Mouse (Mus musculus): Measurements from ENCODE around the gene Relt.

Relt gene

DNA sequence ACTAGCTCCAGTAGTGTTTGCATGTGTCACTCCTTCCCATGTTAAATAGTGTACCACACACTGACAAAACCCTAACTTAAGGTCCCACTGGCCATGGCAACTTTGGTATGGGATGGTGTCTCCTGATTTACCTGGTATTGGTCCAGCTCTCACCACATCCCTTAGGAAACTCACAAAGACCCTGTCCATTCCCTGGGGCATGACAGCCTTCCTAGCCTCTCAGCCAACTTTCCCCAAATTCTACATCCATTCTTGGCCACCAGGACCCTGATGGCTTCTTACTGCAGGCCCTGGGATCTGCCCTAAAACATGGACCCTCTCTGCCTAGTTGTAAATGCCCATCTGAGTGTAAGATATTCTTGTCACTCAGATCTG lies 18.2 kb downstream of the Relt start:
- DNase-seq (ENCODE audit: low spot score in 2 of 2): peak; percentile 19 to 67

DNA sequence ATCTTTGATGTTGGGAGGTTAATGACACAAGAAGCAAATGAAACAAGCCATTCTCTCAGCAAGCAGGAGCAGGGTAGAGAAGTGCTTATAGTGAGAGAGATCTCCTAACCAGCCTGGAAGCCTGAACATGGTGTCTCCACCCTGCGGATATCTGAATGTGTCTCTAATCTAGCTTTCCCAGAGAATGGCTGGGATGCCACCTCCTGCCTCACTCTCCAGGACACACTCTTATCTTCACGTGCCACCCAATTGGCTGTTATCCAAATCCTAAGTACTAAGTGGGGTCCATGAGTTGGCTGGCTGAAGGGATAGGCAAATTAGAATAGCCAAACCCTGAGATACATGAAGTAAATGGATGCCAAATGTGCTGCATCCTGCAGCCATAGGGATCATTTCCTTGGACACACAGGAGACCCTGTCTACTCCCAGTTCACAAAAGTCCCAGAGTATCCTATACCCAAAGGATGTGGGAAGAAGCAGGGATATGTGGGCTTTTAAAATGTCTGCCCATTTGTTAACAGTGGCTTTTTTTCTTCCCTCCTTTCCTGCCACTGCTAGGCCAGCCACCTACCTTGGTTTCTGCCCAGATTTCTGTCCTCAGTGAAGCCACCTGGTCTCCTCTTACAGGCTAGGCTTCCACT lies 18.7 kb downstream of the Relt start:
- DNase-seq (ENCODE audit: low spot score in 2 of 2): peak; percentile 82 to 83

GRCm38 (mm10) chr7:100843866-100844265 lies 19.4 kb downstream of the Relt start:
- DNase-seq (ENCODE audit: low spot score in 2 of 2): peak; percentile 67 to 73

- peak in 1 of 2 experiments; percentile 59 for DNase-seq (ENCODE audit: low spot score in 2 of 2)
Observed at GRCm38 (mm10) chr7:100842175-100842574, 21.1 kb downstream of the Relt start.

GRCm38 (mm10) chr7:100841608-100842007 lies 21.6 kb downstream of the Relt start:
- DNase-seq (ENCODE audit: low spot score in 2 of 2): peak; percentile 12 to 57

GRCm38 (mm10) chr7:100840906-100841305 lies 22.3 kb downstream of the Relt start:
- peak in 1 of 2 experiments; percentile 13 for DNase-seq (ENCODE audit: low spot score in 2 of 2)

GRCm38 (mm10) chr7:100839632-100840402 lies 23.4 kb downstream of the Relt start:
- DNase-seq (ENCODE audit: low spot score in 2 of 2): peak in 1 of 2 experiments; percentile 59

DNA sequence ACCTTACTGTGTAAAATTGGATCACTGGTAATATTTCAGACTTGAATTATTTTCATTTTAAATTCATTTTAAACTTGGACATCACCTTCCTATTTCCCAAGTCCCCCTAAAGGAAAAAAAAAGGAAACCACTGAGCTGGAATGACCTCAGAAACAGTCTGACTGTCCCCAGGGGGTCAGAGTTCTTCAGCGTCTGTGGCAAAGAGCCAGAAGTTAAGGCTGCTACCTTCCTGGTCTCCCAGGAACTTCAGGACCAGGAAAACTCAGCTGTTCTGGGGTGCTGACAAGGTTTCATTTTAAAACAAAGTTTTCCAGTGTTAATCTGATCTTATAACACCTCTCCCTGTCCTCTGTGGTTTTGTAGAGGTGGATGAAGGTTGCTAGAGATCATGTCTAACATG lies 25.5 kb downstream of the Relt start:
- DNase-seq (ENCODE audit: low spot score in 2 of 2): no peak

DNA sequence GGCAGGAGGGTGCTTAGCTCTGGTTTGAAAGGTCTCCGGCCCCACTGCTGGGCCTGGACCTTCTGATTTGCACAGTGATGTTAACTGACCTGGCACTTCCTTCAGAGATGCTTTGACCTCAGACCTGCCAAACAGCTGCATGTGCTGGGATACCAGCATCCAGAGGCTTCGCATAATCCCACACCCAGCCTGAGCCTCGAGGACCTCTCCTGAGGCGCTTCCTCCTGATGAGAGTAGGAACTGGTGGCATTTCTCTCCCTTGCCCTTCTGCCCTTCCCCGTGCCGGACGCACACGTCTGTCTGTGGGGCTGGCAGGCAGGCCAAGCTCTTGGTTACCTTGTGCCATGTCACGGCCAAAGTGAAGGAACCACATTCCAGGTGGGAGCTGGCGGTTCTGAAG lies 26.6 kb downstream of the Relt start:
- peak in 1 of 2 experiments; percentile 56 for DNase-seq (ENCODE audit: low spot score in 2 of 2)

- DNase-seq (ENCODE audit: low spot score in 2 of 2): no peak
Observed at GRCm38 (mm10) chr7:100835711-100836110, 27.5 kb downstream of the Relt start.

DNA sequence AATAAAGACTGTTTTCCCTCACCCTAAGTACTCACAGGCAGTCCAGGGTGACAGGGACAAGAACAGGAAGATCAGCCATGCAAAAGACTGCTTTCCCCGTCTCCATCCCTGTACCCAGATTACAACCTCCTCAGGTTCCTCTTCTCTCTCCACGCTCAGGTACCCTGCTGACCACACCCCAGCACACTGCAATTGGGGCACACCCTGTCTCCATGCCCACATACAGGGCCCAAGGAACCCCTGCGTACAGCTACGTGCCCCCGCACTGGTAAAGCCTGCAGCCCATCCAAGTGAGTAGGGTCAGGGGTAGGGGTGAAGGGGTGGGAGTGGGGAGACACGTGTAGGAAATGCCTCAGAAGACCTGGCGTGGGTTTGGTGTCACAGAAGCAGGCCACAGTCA lies 28.1 kb downstream of the Relt start:
- peak; percentile 23 to 62 for DNase-seq (ENCODE audit: low spot score in 2 of 2)

DNA sequence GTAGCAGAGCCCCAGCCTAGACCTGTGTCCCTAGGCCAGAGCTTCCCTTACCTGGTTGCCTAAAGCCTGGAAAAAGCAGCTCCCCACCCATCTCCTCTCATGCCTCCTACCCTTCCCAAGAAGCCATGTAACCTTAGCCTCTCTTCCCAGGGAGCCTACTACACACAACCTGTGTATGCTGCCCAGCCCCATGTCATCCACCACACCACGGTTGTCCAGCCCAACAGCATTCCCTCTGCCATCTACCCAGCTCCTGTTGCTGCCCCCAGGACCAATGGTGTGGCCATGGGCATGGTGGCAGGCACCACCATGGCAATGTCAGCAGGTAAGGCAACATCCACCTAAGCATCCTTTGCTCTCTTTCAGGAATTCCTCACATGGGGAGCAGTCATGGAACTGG lies 29.4 kb downstream of the Relt start:
- peak in 1 of 2 experiments; percentile 56 for DNase-seq (ENCODE audit: low spot score in 2 of 2)

GRCm38 (mm10) chr7:100828549-100828948 lies 34.7 kb downstream of the Relt start:
- DNase-seq (ENCODE audit: low spot score in 2 of 2): no peak

- DNase-seq (ENCODE audit: low spot score in 2 of 2): no peak
Observed at GRCm38 (mm10) chr7:100824661-100825060, 38.6 kb downstream of the Relt start.

DNA sequence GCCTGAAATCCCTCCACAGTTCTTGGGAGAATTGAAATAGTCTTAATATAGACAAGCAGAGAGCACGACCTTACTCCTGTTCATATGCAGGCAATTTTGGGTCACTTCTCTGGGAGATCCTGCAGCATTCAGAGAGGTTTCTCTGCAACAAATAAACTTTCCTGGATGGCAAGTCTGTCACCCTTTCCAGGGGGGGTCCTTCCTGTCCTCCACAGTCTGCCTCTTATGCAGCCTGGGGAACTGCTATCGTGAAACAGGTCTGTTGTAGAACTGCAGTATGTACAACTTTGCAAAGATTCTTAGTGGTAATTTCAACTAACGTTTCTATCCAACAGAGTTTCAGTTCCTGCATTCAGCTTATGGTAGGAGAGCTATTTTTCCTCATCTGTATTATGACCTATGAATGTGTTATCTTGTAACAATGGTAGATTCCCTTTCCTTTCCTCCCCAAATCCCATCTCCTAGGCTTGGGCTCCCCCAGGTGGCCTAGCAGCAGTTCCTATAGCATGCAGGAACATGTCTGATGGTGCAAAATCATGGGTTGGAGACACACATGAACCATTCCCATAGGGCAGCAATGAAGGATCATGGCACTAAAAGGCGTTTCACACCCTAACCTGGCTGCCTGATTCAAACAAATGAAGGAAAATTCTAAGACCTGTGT lies 44.7 kb downstream of the Relt start:
- no peak for DNase-seq (ENCODE audit: low spot score in 2 of 2)

DNA sequence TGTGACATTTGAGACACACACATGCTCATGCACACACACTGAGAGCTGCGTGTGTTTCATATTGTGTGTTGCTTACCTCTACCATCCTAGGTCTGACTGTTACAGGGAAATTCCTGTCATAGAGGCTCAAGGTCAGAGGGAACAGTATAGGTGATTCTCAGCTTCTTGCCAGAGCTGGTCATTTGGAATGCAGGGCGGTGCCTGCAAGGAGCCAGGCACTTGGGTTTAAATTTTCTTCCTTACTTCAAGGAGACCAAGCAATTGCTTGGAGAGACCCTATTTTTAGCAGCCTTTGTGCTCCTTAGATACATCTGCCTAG lies 45.8 kb downstream of the Relt start:
- DNase-seq (ENCODE audit: low spot score in 2 of 2): no peak

DNA sequence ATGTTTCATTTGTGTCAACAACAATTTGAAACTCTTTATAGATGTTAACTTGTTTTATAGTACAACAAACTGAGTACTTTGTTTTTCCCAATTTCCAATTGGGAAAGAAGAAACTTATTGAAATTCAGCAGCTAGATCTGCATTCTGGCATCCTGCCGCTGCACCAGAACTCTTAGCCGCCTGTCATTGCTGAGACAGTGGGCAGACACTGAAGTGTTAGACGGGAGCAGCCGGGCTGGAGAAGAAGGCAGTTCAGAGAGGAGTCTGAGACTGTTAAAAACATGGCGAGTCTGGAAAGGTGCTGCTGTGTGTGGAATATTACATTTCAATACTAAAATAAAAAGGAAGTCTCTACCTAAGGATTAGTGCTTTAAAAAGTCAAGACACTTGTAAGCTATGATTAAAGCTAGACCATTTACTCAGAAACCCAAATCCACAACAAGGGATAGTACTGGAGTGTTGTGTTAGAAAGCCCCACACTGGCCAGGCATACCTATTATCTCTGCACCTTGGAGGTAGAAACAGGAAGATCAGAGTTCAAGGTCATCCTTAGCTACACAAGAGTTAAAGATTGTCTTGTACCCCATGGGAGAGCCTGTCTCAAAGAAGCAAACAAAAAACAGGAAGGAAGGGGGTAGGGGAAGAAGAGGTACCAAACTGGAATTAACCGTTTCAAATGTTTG lies 46.3 kb downstream of the Relt start:
- no peak for DNase-seq (ENCODE audit: low spot score in 2 of 2)

DNA sequence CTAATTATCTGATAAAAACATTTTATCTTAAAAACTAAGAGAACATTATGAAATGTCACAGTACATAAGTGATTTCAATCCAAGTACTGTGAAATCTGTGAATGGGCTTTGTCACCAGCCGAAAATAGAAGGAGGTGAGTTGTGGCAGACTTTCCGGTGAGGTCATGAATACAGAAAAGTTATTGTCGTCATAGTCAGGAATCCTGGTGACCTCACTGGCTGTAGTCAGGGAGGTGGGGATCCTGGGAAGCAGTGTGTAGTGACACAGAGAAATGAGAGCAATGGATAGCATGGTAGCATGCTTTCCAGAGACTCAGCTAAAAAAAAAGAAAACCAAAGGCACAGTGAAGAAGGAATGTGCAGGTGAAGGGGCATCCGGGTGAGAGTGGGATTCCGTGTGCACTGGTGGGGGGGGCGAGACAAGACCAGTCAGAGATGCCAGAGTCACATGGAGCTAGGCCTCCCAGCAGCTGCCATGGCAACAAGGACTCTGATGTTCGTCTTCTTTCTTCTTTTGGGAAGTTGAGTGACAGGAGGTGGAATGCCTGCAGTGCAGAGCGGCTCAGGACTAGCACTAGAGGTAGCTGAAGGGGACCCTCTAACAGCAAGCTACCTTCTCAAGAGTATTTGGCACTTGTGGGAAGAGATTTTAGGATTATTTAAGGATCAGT lies 47.2 kb downstream of the Relt start:
- DNase-seq (ENCODE audit: low spot score in 2 of 2): no peak

- DNase-seq (ENCODE audit: low spot score in 2 of 2): no peak
Observed at GRCm38 (mm10) chr7:100812641-100813040, 50.6 kb downstream of the Relt start.

DNA sequence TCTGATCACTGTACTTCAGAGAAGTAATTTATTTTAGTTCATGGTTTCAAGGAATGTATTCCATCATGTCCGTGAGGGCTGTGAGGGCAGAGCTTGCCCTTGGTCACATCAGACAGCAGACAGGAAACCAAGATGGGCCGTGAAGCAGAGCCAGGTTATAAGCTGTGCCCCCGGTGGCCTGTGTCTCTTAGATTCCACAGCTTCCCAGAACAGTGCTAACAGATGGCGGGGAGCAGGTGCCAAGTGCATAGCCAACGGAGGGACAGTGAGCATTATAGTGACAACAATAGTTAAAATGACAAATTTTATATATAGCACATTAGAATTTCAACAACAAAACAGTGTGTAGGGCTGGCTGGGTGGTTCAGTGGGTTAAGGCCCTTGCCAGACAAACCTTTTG lies 51.3 kb downstream of the Relt start:
- DNase-seq (ENCODE audit: low spot score in 2 of 2): no peak

DNA sequence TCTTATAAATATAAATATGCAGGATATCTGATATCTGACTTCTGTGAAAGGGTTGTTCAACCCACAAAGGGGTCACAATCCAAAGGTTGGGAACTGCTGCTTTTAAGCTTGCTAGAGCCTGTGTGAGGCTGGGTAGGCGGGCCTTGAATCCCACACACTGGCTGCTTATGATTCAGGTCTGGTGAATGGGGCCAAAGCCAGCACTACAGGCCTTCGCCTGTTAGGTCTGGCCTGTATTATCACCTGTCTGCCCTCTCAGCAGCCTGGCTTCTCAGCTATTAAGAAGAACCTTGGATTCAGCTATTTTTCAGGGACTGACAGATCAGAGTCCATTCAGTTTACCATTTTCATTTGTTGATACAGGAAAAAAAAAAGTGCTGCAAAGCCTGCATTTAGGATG lies 57.9 kb downstream of the Relt start:
- no peak for DNase-seq (ENCODE audit: low spot score in 2 of 2)

GRCm38 (mm10) chr7:100798810-100799209 lies 64.4 kb downstream of the Relt start:
- no peak for DNase-seq (ENCODE audit: low spot score in 2 of 2)

Data from spleen, postnatal 4 days (tissue).